Mouse (Mus musculus) heart, embryonic 16.5 days (tissue): ENCODE measurements around the gene Hoxd9. TPM values are rescaled to one million over a fixed set of nuclear protein-coding genes. Genes with fewer than 3 reads are reported as not detected.
A peak's percentile ranks its signal among the peaks of the same experiment; 100 is the strongest.

Source experiments
- ATAC-seq: fragments of 200-750 bp; cut with Nextera tagmentation; replicated peaks from 2 replicates; pipeline ENCODE4 v1.8.0; 2017; ENCODE audit warnings: moderate number of reproducible peaks; ENCODE audit not compliant: insufficient read depth, low FRiP score; ENCODE audit errors: extremely low read depth
- H3K27ac ChIP-seq: fragments of 300-500 bp; sonication (generic); 2 replicates; pipeline ENCODE4 v1.5.1; 2014; ENCODE audit warnings: mild to moderate bottlenecking, low read length, control low read depth, moderate library complexity
- H3K27me3 ChIP-seq: fragments of 300-500 bp; sonication (generic); 2 replicates; pipeline ENCODE4 v1.6.1; 2014; ENCODE audit warnings: low read length, mixed read lengths; ENCODE audit not compliant: control insufficient read depth, insufficient read depth
- H3K36me3 ChIP-seq: fragments of 300-500 bp; sonication (generic); 2 replicates; pipeline ENCODE4 v1.6.1; 2014; ENCODE audit not compliant: control insufficient read depth, insufficient read depth
- H3K4me1 ChIP-seq: fragments of 300-500 bp; sonication (generic); 2 replicates; pipeline ENCODE4 v1.6.1; 2014; ENCODE audit warnings: low read length, mixed read lengths; ENCODE audit not compliant: control insufficient read depth, insufficient read depth
- H3K4me2 ChIP-seq: fragments of 300-500 bp; sonication (generic); 2 replicates; pipeline ENCODE4 v1.6.1; 2014; ENCODE audit warnings: low read depth, mild to moderate bottlenecking, control low read depth, low read length
- H3K4me3 ChIP-seq: fragments of 300-500 bp; sonication (generic); 2 replicates; pipeline ENCODE4 v1.5.1; 2014; ENCODE audit warnings: mild to moderate bottlenecking, control low read depth, low read length
- H3K9ac ChIP-seq: fragments of 300-500 bp; sonication (generic); 2 replicates; pipeline ENCODE4 v1.6.1; 2014; ENCODE audit warnings: low read length, control low read depth
- H3K9me3 ChIP-seq: fragments of 300-500 bp; sonication (generic); replicated peaks from 2 replicates; pipeline ENCODE4 v1.6.1; 2016; ENCODE audit warnings: low read length; ENCODE audit not compliant: control insufficient read depth
- WGBS: fragments of 180-500 bp; shearing (Covaris S2); extraction: QIAGEN DNeasy Blood & Tissue Kit; methylation state at CpG from one replicate; pipeline ENCODE4 v1.1.7; 2014; 5-methylcytosine and 5-hydroxymethylcytosine counted together
- polyA plus RNA-seq: library from polyadenylated mRNA; unstranded; fragments of >200 nt; fragmentation: Nextera tagmentation; extraction: Ambion mirVana; gene quantifications from 2 replicates; pipeline ENCODE4 v1.2.1, GENCODE M21; 2015

Gene Hoxd9
- polyA plus RNA-seq, 1 experiment from 2014 or later = 0.21 TPM

GRCm38 (mm10) chr2:74667842-74668357, 29.6 kb upstream of the Hoxd9 start, which contains the start of gene Hoxd13:
Gene Hoxd13, plus strand, starts transcription at chr2:74668310.
- Histone ChIP-seq H3K27ac (no peak within 1 kb of the TSS), H3K36me3 (no peaks in the 10 kb centered on the region), H3K4me3 (peak within 1 kb of the TSS; percentile 51), H3K27me3 (peaks cover 93% of the 10 kb centered on the region), H3K4me2 (peak within 1 kb of the TSS; percentile 73), H3K9me3 (no peaks in the 10 kb centered on the region), H3K9ac (no peak within 1 kb of the TSS), H3K4me1 (peaks cover 14% of the 10 kb centered on the region)
- 1% methylated on average over 37 of the region's 51 CpGs for WGBS
- peak; percentile 33 for ATAC-seq

- ATAC-seq = 0 out of 2 replicates have a peak, but pooled peaks have one; percentile 24
- WGBS = 1% methylated on average over 62 of the region's 74 CpGs
- Histone ChIP-seq H3K36me3 (no peaks in the 10 kb centered on the region), H3K27ac (no peak overlapping the region), H3K9ac (no peak overlapping the region), H3K27me3 (peaks cover 93% of the 10 kb centered on the region), H3K9me3 (no peaks in the 10 kb centered on the region), H3K4me1 (peaks cover 14% of the 10 kb centered on the region), H3K4me3 (peak overlapping the region; percentile 51), H3K4me2 (peak overlapping the region; percentile 73)
Measured at GRCm38 (mm10) chr2:74668370-74669229, 28.9 kb upstream of the Hoxd9 start.

GRCm38 (mm10) chr2:74669230-74669578, 28.3 kb upstream of the Hoxd9 start:
- no peak for ATAC-seq
- H3K9ac ChIP-seq = no peak overlapping the region

GRCm38 (mm10) chr2:74669650-74670235, 27.8 kb upstream of the Hoxd9 start:
- no peak overlapping the region for H3K9ac ChIP-seq
- no peak overlapping the region for H3K4me2 ChIP-seq
- H3K4me3 ChIP-seq = no peak overlapping the region
- 3% methylated on average over 14 of the region's 14 CpGs for WGBS
- H3K9me3 ChIP-seq = no peaks in the 10 kb centered on the region
- peaks cover 93% of the 10 kb centered on the region for H3K27me3 ChIP-seq
- peaks cover 14% of the 10 kb centered on the region for H3K4me1 ChIP-seq
- no peak overlapping the region for H3K27ac ChIP-seq
- H3K36me3 ChIP-seq = no peaks in the 10 kb centered on the region
- no peak for ATAC-seq

More at GRCm38 (mm10) chr2:74669230-74669578, 28.3 kb upstream of the Hoxd9 start:
- 5% methylated on average over 3 of the region's 3 CpGs for WGBS
- no peak overlapping the region for H3K27ac ChIP-seq
- H3K9me3 ChIP-seq = no peaks in the 10 kb centered on the region
- no peak overlapping the region for H3K4me3 ChIP-seq
- H3K4me1 ChIP-seq = peaks cover 14% of the 10 kb centered on the region
- H3K27me3 ChIP-seq = peaks cover 93% of the 10 kb centered on the region
- no peaks in the 10 kb centered on the region for H3K36me3 ChIP-seq
- no peak overlapping the region for H3K4me2 ChIP-seq

GRCm38 (mm10) chr2:74670632-74671188, 26.8 kb upstream of the Hoxd9 start:
- WGBS = 2% methylated on average over 3 of the region's 3 CpGs
- Histone ChIP-seq H3K4me3 (no peak overlapping the region), H3K4me1 (peaks cover 14% of the 10 kb centered on the region), H3K36me3 (no peaks in the 10 kb centered on the region), H3K27ac (no peak overlapping the region), H3K9ac (no peak overlapping the region), H3K27me3 (peaks cover 95% of the 10 kb centered on the region), H3K9me3 (no peaks in the 10 kb centered on the region), H3K4me2 (no peak overlapping the region)
- ATAC-seq = no peak

- H3K4me1 ChIP-seq = peaks cover 14% of the 10 kb centered on the region
- no peak overlapping the region for H3K9ac ChIP-seq
- no peaks in the 10 kb centered on the region for H3K9me3 ChIP-seq
- ATAC-seq = no peak
- no peak overlapping the region for H3K27ac ChIP-seq
- peak overlapping the region; percentile 64; the same call in 1 of the 2 replicates for H3K4me2 ChIP-seq
- WGBS = 16% methylated on average over 5 of the region's 5 CpGs
- H3K27me3 ChIP-seq = peaks cover 97% of the 10 kb centered on the region
- H3K36me3 ChIP-seq = no peaks in the 10 kb centered on the region
- H3K4me3 ChIP-seq = peak overlapping the region; percentile 8; the same call in 1 of the 2 replicates
Measured at GRCm38 (mm10) chr2:74671847-74672246, 25.7 kb upstream of the Hoxd9 start.

GRCm38 (mm10) chr2:74672481-74673362, 24.8 kb upstream of the Hoxd9 start:
- Histone ChIP-seq H3K4me2 (peak overlapping the region; percentile 64), H3K9me3 (no peaks in the 10 kb centered on the region), H3K9ac (no peak overlapping the region), H3K4me3 (peak overlapping the region; percentile 41), H3K4me1 (peaks cover 13% of the 10 kb centered on the region), H3K36me3 (no peaks in the 10 kb centered on the region), H3K27me3 (peaks cover 98% of the 10 kb centered on the region), H3K27ac (no peak overlapping the region)
- peak; percentile 59; the same call in 1 of the 2 replicates for ATAC-seq
- 7% methylated on average over 40 of the region's 40 CpGs for WGBS

- peaks cover 97% of the 10 kb centered on the region for H3K27me3 ChIP-seq
- no peaks in the 10 kb centered on the region for H3K36me3 ChIP-seq
- 4% methylated on average over 24 of the region's 24 CpGs for WGBS
- H3K4me3 ChIP-seq = no peak overlapping the region
- H3K9me3 ChIP-seq = no peaks in the 10 kb centered on the region
- no peak overlapping the region for H3K27ac ChIP-seq
- no peak overlapping the region for H3K9ac ChIP-seq
- peaks cover 3% of the 10 kb centered on the region; the same call in 1 of the 2 replicates for H3K4me1 ChIP-seq
- H3K4me2 ChIP-seq = no peak overlapping the region
- ATAC-seq = no peak
Measured at GRCm38 (mm10) chr2:74673835-74674425, 23.6 kb upstream of the Hoxd9 start.
